Mouse (Mus musculus): ENCODE data around the gene Ing5. TPM values are rescaled to one million over a fixed set of nuclear protein-coding genes. Genes with fewer than 3 reads are reported as not detected.
"Not testable (repeated sequence)": the region's sequence is repeated elsewhere in the genome, so short reads cannot be mapped to it uniquely, and the experiment has no call there.

The Ing5 gene
- total and polyA plus RNA-seq, 3 experiments = 13.7 to 18.7 (median 16.2) TPM

GRCm38 (mm10) chr1:93760076-93760475, 43.7 kb upstream of the Ing5 start:
- in situ Hi-C loops (cut with MboI; ENCODE audit: low pct_ligation_motif_present, low pct_unique_long_range_greater_than_20kb, low sequenced_read_pairs) (no loop called here), dilution Hi-C loops (cut with MboI; ENCODE audit: extremely low pct_ligation_motif_present, extremely low pct_unique_long_range_greater_than_20kb, low sequenced_read_pairs) (no loop called here)
- no peak for DNase-seq (ENCODE audit: extremely low read depth)
- Histone ChIP-seq H3K79me2 (replicated peaks; ENCODE audit: control insufficient read depth, extremely low read depth, insufficient read depth, poor library complexity, severe bottlenecking) (peaks cover 40% of the 10 kb centered on the region), H3K4me1 (ENCODE audit: control insufficient read depth in 1 of 2, insufficient read depth in 2 of 2) (peaks cover 4 to 25% of the 10 kb centered on the region in 2 experiments; a peak in 3 of 4 replicates), H3K9ac (ENCODE audit: insufficient read depth, low read depth) (no peak overlapping the region), H3K9me3 (replicated peaks; ENCODE audit: low read length) (no peaks in the 10 kb centered on the region), H3K27me3 (replicated peaks) (no peaks in the 10 kb centered on the region), H3K36me3 (replicated peaks in 1 of 2; ENCODE audit: control insufficient read depth in 1 of 2, insufficient read depth in 1 of 2, low read length in 1 of 2) (peaks cover 0 to 14% of the 10 kb centered on the region in 2 experiments), H3K4me2 (ENCODE audit: insufficient read depth, low read depth, poor library complexity, severe bottlenecking) (no peak overlapping the region), H3K27ac (ENCODE audit: insufficient read depth, low read depth) (no peak overlapping the region), H3K4me3 (replicated peaks in 1 of 3; ENCODE audit: low read depth in 2 of 3, low read length in 2 of 3, poor library complexity in 1 of 3) (no peak overlapping the region)
- TF ChIP-seq IRF4 (IDR thresholded peaks at IDR 0.05; ENCODE audit: low read depth, low read length) (no peak), E2F4 (IDR thresholded peaks at IDR 0.05; ENCODE audit: insufficient replicate concordance, low read depth, low read length) (no peak), SMC3 (IDR thresholded peaks at IDR 0.05; ENCODE audit: low read depth, low read length) (no peak)

GRCm38 (mm10) chr1:93763531-93763930, 40.2 kb upstream of the Ing5 start:
- H3K9ac ChIP-seq (ENCODE audit: insufficient read depth, low read depth); in situ Hi-C loops (cut with MboI; ENCODE audit: low pct_ligation_motif_present, low pct_unique_long_range_greater_than_20kb, low sequenced_read_pairs); DNase-seq (ENCODE audit: extremely low read depth); H3K27ac ChIP-seq (ENCODE audit: insufficient read depth, low read depth); H3K4me3 ChIP-seq (replicated peaks in 1 of 3; ENCODE audit: low read depth in 2 of 3, low read length in 2 of 3, poor library complexity in 1 of 3); dilution Hi-C loops (cut with MboI; ENCODE audit: extremely low pct_ligation_motif_present, extremely low pct_unique_long_range_greater_than_20kb, low sequenced_read_pairs); H3K4me2 ChIP-seq (ENCODE audit: insufficient read depth, low read depth, poor library complexity, severe bottlenecking); H3K9me3 ChIP-seq (replicated peaks; ENCODE audit: low read length); H3K27me3 ChIP-seq (replicated peaks); H3K4me1 ChIP-seq (ENCODE audit: control insufficient read depth in 1 of 2, insufficient read depth in 2 of 2): not testable (repeated sequence)
- peaks cover 4 to 23% of the 10 kb centered on the region in 2 experiments for H3K36me3 ChIP-seq (replicated peaks in 1 of 2; ENCODE audit: control insufficient read depth in 1 of 2, insufficient read depth in 1 of 2, low read length in 1 of 2)
- peaks cover 15% of the 10 kb centered on the region; the same call in 1 of the 2 replicates for H3K79me2 ChIP-seq (replicated peaks; ENCODE audit: control insufficient read depth, extremely low read depth, insufficient read depth, poor library complexity, severe bottlenecking)

GRCm38 (mm10) chr1:93764871-93765591, 38.7 kb upstream of the Ing5 start:
- H3K9me3 ChIP-seq (replicated peaks; ENCODE audit: low read length) = no peaks in the 10 kb centered on the region
- H3K27ac ChIP-seq (ENCODE audit: insufficient read depth, low read depth) = no peak overlapping the region
- TF ChIP-seq ZKSCAN1 (IDR thresholded peaks at IDR 0.05; ENCODE audit: borderline replicate concordance, low read depth, low read length) (no peak), TCF12 (IDR thresholded peaks at IDR 0.05; ENCODE audit: low read depth, low read length) (no peak), MAX (IDR thresholded peaks at IDR 0.05; ENCODE audit: low read length) (no peak)
- in situ Hi-C loops (cut with MboI; ENCODE audit: low pct_ligation_motif_present, low pct_unique_long_range_greater_than_20kb, low sequenced_read_pairs) = no loop called here
- peaks cover 14 to 31% of the 10 kb centered on the region in 2 experiments for H3K36me3 ChIP-seq (replicated peaks in 1 of 2; ENCODE audit: control insufficient read depth in 1 of 2, insufficient read depth in 1 of 2, low read length in 1 of 2)
- no peak overlapping the region for H3K4me3 ChIP-seq (replicated peaks in 1 of 3; ENCODE audit: low read depth in 2 of 3, low read length in 2 of 3, poor library complexity in 1 of 3)
- H3K4me1 ChIP-seq (ENCODE audit: control insufficient read depth in 1 of 2, insufficient read depth in 2 of 2) = no peaks in the 10 kb centered on the region
- no peak for DNase-seq (ENCODE audit: extremely low read depth)
- H3K4me2 ChIP-seq (ENCODE audit: insufficient read depth, low read depth, poor library complexity, severe bottlenecking) = no peak overlapping the region
- no peaks in the 10 kb centered on the region for H3K27me3 ChIP-seq (replicated peaks)
- dilution Hi-C loops (cut with MboI; ENCODE audit: extremely low pct_ligation_motif_present, extremely low pct_unique_long_range_greater_than_20kb, low sequenced_read_pairs) = no loop called here
- peaks cover 7% of the 10 kb centered on the region; the same call in 1 of the 2 replicates for H3K79me2 ChIP-seq (replicated peaks; ENCODE audit: control insufficient read depth, extremely low read depth, insufficient read depth, poor library complexity, severe bottlenecking)
- H3K9ac ChIP-seq (ENCODE audit: insufficient read depth, low read depth) = no peak overlapping the region

Measured in CH12.LX (cell line).